Mouse (Mus musculus): ENCODE results near the gene Prokr1.

The Prokr1 gene

GRCm38 (mm10) chr6:87567686-87568593 is 22.6 kb downstream of the Prokr1 start:
- DNase-seq, result peak; percentile 78

DNA sequence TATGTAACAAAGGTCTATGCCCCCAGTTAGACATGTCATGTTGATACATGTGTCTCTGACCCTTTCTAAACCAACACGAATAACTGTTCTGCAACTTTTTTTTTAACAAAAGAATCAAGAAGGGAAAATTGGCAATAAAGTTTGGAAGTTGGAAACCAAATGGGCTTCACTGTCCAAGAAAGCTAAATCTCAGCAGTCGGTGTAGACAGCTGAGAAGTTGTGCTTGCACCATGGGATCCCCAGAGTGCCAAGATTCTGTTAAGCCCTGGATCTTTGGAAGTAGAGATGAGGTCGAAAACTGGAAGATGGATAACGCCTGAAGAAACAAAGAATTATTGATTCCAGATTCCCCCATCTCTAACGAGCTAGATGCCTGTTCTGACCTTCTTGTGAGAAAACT is 25.4 kb downstream of the Prokr1 start:
- peak; percentile 56 for DNase-seq

GRCm38 (mm10) chr6:87564356-87564755 is 26.2 kb downstream of the Prokr1 start:
- DNase-seq, result no peak

DNA sequence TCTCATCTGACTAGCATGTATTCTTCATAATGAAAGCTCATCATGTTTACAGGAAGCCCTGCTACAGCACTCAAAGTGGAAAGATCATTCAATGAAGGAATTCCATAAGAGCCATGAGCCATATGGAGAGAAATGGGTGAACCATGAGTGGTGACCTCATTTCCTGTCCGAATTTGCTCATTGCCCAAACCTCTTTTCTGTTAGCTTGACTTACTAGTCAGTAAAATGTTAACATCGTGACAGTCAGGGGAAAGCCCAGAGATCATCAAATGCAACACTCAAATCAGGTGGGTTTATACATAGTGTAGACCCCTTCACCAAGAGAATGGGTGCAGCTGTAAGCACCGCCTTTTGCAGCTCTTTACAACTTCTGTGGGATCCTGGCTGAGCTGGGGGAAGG is 36.8 kb downstream of the Prokr1 start:
- DNase-seq, result no peak

DNA sequence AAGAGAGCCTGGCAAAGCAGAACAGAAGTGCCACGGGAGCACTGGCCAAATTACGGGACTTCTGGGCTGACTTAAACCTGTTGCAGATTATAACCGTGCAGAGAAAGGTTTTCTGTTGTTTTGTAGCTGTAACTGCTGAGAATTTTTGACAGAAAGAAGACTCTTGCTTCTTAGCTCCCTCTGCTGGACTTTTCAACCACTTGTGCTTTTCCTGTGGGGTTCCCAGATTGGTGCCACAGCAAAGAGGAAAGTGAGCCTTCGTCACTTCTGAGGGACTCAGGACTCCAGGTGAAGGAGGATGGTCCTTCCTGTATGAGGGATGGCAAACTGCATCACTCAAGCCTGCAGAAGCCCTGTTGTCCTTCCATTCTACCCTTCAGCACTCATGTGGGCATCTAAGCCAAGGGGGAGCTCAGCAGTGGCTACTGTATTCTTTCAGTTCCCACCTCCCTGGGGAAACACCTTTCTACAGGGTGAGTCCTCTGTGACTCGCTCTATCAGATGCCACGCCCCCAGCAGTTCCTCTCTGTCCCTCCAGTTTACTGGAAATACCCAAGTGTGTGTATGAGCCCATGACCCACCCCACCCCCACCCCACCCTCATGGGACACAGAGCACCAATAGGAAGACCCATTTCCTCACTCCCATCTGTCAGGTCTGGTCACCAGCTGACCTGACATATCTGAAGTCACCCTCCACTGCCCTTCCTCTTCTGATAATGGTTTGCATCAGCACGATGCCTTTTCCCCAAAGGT is 38.3 kb downstream of the Prokr1 start:
- DNase-seq, result peak; percentile 56

GRCm38 (mm10) chr6:87547836-87548235 is 42.7 kb downstream of the Prokr1 start:
- DNase-seq, result no peak

GRCm38 (mm10) chr6:87547431-87547830 is 43.1 kb downstream of the Prokr1 start:
- DNase-seq, result no peak

DNA sequence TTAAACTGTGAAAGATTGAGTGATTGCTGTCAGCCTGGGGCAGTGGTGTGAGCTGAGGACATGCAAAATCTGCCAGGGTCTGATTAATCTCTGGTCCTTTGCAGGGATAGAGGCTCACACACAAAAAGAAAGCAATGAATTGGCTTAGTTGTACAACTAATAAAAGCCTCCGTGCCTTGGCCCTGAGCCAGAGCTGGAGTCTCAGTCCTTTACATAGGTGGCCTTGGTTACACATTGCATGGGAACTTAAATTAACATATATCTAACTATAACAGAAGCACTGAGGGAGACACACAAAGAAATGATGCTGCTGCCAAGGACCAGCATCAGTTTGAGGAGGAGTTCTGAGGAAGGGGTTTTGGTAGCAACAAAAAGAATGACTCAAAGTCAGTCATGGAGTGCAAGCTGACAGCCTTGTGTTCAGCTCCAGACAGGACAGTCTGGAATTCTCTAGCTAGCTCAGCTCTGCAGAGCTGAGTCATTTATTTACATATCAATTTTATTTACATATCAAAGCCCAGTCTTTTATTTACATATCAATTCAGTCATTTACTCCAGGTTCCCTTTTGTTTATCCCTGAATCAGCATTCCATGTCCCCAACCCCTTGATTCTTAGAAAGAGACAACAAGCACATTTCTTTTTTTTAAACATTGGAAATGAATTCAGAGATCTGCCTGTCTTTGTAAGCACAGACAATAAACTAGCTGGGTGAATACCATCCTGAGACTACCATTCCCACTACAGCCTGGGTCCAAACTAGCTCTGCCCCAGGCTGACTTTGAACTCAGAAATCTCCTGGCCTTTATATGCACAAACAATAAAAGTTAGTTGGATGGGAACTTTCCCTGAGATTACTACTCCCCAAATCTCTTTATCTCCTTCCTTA is 45.0 kb downstream of the Prokr1 start:
- no peak for DNase-seq

DNA sequence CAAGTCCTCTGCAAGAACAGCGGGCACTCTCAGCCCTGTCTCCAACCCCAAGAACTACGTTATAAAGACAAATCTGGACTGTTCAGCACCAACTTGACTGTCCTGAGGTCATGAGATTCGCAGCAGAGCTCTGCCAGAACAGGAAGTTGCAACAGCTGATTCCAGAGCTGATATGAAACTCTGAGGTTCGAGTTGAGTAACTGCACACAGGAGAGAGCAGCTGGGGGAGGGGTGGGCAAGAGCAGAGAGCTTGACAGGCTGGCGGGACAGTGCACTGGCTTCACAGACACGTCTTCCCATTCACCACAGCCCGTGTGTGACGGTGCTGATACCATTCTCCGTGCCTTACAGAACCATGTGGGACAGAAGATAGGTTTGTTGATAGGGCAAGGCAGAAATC is 48.5 kb downstream of the Prokr1 start:
- DNase-seq, result peak; percentile 82

DNA sequence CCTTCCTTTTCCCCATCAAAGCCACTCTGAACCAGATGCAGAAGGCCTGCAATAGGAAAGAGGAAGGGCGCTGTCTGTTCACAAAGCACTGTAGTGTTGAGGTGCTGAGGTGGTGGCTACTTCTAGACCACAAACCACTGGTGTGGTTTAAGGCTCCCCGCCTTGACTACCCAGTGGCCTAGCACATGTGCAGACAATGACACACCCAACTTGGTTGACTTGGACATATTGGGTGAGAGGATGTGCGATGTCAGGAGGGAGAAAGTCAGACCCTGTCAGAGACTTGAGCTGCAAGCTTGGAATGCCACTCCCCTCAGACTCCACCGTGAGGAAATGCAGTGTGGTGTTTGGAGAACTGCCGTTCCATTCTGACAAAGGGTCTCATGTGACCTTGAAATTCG is 49.4 kb downstream of the Prokr1 start:
- DNase-seq, result peak; percentile 13

DNA sequence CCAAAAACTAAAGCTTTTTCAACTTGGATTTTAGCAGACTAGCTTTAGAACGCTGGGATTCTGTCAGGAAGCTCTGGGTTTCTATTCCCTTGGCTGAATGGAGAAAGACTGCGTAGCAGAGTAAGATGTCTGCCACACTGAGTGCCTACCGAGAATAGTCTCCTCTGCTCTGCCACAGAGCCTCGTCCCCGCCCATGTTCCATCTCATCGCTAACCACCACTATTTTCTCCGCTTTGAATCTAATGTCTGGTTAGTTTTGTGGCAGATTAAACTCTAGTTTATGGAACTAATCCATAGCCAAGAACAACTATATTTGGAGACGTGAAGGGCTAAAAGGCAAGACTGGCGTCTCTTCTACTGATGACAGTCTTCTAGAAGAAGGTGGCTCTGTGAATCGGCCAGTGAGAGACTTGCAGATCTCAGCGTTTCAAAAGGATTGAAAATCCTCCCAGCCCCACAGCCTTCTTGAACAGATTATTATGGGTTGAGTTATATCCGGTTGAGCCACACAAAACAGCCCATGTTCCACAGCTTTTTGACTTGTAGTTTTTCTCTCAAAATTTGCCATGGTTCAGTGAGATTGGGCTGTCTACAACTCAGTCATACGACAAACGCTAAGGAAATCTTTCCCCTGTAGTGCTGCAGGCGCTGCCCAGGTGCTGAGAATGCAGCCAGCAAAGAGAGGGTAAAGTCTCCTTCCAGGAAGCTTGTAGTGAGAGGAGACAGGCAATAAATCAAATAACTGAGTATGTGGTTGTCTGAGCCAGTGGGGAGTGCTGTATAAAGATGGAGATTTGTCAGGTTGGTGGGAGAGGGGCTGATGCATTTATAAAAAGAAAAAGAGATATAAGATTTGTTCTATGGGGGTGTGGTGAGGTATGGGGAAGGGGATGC is 51.9 kb downstream of the Prokr1 start:
- no peak for DNase-seq

DNA sequence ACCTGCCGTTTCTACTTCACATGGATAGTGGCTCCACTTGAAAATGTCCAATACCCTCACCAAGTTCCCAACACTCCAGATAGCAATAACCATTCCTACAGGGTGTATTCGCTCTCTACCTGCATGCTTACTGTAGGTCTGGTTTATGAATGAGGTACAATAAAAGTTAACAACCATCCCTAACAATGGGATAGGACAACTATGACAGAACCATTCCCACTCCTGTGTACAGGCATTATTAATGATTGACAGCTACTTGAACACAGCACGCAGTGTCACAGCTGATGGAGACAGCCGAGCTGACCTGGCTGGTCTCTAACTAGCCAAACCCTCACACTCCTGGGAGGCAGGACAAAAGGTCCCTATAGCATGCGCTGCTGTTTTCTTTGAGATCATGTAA is 52.9 kb downstream of the Prokr1 start:
- no peak for DNase-seq

DNA sequence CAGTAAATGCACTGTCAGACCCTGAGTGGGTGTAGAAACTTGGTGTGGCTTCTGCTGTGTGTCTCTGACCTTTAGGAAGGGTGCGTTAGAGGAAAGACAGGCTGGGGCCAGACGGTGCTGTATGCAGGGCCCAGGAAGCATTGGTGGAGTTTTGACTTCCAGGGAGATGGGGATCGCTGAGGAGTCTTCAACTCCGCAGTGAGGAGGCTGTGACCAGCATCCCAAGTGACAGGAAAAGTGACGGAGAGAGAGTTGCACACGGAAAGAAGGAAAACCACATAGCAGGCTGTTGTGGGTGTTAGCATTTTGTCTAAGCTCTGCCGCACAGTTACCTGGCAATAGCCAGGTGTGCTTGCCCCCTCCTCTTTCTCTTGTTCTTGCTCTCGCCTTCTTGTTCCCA is 54.3 kb downstream of the Prokr1 start:
- DNase-seq, result no peak

GRCm38 (mm10) chr6:87535651-87536050 is 54.9 kb downstream of the Prokr1 start:
- DNase-seq, result peak; percentile 43

DNA sequence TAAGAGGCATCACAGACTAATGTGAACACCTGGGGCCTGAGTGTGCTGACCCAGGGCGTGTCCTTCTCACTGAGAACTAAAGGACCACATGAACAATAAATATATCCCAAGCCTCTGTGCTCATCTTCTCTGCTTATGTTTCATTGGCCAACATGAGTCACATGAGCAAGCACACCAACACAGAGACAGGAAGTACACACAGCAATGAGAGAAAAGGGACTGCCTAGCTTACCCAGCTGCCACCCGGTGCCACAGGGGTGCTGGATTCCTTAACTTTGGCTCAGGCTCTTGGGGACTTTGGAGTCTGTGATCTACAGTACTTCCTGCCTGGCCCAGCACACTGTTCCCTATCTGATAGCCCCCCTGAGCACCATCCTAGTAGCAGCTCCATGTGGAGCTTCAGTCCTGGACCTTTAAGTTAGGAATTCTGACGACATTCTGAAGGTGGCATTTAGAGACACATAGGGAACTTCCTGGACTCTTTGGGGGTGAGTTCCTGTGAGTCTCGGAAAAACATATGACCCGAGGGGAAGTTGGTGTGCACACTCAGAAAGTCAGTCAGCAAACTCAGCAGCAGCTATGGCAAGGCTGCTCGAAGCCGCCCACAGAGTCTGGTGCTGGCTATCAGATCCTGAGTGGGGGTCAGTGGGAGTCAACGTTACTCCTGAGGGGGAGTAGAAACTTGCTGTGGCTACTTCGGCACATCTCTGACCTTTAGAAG is 55.5 kb downstream of the Prokr1 start:
- peak; percentile 19 for DNase-seq

GRCm38 (mm10) chr6:87532953-87533710 is 57.4 kb downstream of the Prokr1 start, which contains the start of gene Arhgap25:
Arhgap25 (minus strand) TSS chr6:87533259.
- DNase-seq, result peak; percentile 59

DNA sequence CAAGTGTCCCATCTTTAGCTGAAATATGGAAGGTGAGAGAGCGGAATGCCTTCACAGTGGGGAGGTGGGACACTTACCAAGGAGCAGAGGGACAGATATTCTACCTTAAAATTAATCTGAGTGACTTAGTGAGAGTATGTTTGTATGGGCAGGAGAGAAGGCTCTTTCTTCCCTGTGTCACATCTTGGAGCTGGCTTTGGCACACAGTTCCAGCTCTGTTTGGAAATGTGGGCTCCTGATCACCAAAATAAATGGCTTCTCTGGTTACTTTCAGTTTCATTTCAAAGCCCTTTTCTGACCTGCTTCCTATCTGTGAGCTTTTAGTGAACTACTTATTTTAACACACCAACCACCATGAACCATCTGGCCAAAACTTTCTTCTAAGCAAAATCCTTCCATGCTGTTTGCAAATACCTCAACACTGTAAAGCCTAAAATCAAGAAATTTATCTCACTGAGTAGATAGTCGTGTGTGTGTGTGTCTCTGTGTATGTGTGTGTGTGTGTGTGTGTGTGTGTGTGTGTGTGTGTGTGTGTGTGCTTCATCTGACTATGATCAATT is 59.0 kb downstream of the Prokr1 start:
- DNase-seq, result no peak

- DNase-seq, result no peak
These were observed 60.2 kb downstream of the Prokr1 start for GRCm38 (mm10) chr6:87530386-87530785.
